Mouse (Mus musculus): ENCODE results near the gene Map3k7cl. TPM values are rescaled to one million over a fixed set of nuclear protein-coding genes. Genes with fewer than 3 reads are reported as not detected.

Map3k7cl gene
- polyA plus RNA-seq, 1 experiment from 2014 or later, result not detected

DNA sequence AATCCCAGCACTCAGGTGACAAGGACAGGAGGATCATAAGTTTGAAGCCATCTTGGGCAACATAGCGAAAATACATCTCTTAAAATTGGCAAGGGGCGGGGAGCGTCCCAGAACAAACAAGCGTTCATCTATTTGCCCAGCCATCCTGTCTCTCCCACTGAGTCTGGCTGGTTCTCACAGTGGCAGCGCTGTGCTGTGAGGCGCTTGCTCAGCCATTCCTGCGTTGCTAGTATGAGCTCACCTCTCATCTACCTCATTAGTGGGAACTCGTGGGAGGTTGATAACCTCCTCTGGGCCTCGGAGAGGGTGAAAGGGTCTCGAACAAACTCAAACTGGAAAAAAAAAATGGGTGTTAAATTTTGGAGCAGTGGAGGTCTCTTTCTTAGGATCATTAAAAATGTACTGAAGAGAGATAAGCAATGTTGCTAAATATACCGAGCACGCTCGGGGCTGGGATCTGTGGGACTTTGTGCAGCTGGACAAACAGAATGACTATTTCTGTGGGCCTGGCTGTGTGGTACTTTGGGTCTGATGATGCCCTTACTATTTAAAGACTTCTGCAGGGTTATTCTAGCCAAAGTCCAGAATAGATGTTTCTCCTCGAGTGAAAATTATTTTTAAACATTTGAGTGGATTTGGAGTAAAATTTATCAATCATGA lies 91.1 kb downstream of the Map3k7cl start:
- no peak for ATAC-seq (ENCODE audit: insufficient number of reproducible peaks, insufficient read depth, low FRiP score, low TSS enrichment, low read depth)
- H3K27me3 ChIP-seq, result no peaks in the 10 kb centered on the region
- no peaks in the 10 kb centered on the region; the same call in 1 of the 2 replicates for H3K4me1 ChIP-seq
- no peak overlapping the region for H3K9ac ChIP-seq
- no peaks in the 10 kb centered on the region for H3K9me3 ChIP-seq
- 75% methylated on average over 14 of the region's 14 CpGs for WGBS
- H3K4me2 ChIP-seq, result no peak overlapping the region
- H3K27ac ChIP-seq, result no peak overlapping the region
- H3K4me3 ChIP-seq, result no peak overlapping the region
- no peaks in the 10 kb centered on the region for H3K36me3 ChIP-seq

Other genes starting within 250 kb of the Map3k7cl start
- 27.1 and 30.2 TPM in 2 replicates for gene N6amt1, start 199.1 kb upstream of the Map3k7cl start, polyA plus RNA-seq (2015; fragmentation: Nextera tagmentation; extraction: Ambion mirVana)
- 28.8 and 28.9 TPM in 2 replicates for gene Ltn1, start 120.7 kb upstream of the Map3k7cl start, polyA plus RNA-seq (2015; fragmentation: Nextera tagmentation; extraction: Ambion mirVana)
- 10.5 and 13.6 TPM in 2 replicates for gene Rwdd2b, start 112.8 kb upstream of the Map3k7cl start, polyA plus RNA-seq (2015; fragmentation: Nextera tagmentation; extraction: Ambion mirVana)
- gene Usp16, start 98.6 kb upstream of the Map3k7cl start, polyA plus RNA-seq (2015; fragmentation: Nextera tagmentation; extraction: Ambion mirVana), result 55.4 and 57.1 TPM in 2 replicates
- gene Cct8, start 57.5 kb upstream of the Map3k7cl start, polyA plus RNA-seq (2015; fragmentation: Nextera tagmentation; extraction: Ambion mirVana), result 439 and 470 TPM in 2 replicates
- 16.5 and 18.1 TPM in 2 replicates for gene Bach1, start 145.6 kb downstream of the Map3k7cl start, polyA plus RNA-seq (2015; fragmentation: Nextera tagmentation; extraction: Ambion mirVana)